Mouse (Mus musculus) thymus, postnatal 36 days (tissue): ENCODE measurements around the gene Fam53b.

ENCODE experiments used
- DNase-seq, 2 experiments: peaks; one replicate each; pipeline ENCODE4 v3.0.0; 2022; ENCODE audit warnings: mixed read lengths in 2 of 2

Fam53b gene

GRCm38 (mm10) chr7:132810879-132811278 lies 2.8 kb downstream of the Fam53b start:
- DNase-seq, result peak; percentile 90 to 91

DNA sequence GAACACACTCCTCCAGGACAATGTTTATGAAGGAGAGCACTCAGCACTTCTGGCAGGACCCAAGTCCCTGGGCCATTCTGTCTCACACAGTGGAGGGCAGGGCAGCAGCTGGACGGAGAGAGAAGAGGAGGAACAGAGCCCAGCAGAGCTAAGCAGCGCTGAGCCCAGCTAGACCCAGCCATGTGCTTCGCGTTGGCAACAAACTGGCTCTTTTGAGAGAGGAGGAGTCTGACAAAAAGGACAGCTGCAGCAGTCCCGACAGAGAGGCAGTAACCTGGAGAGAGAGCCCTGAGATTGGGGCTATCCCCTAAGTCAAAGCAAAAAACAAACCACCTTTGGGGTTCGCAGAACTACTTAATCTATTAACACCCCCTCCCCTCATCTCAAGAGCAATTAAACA lies 3.3 kb downstream of the Fam53b start:
- DNase-seq, result peak; percentile 24 to 40

- DNase-seq, result no peak
These were observed 4.0 kb downstream of the Fam53b start for GRCm38 (mm10) chr7:132809721-132810120.

DNA sequence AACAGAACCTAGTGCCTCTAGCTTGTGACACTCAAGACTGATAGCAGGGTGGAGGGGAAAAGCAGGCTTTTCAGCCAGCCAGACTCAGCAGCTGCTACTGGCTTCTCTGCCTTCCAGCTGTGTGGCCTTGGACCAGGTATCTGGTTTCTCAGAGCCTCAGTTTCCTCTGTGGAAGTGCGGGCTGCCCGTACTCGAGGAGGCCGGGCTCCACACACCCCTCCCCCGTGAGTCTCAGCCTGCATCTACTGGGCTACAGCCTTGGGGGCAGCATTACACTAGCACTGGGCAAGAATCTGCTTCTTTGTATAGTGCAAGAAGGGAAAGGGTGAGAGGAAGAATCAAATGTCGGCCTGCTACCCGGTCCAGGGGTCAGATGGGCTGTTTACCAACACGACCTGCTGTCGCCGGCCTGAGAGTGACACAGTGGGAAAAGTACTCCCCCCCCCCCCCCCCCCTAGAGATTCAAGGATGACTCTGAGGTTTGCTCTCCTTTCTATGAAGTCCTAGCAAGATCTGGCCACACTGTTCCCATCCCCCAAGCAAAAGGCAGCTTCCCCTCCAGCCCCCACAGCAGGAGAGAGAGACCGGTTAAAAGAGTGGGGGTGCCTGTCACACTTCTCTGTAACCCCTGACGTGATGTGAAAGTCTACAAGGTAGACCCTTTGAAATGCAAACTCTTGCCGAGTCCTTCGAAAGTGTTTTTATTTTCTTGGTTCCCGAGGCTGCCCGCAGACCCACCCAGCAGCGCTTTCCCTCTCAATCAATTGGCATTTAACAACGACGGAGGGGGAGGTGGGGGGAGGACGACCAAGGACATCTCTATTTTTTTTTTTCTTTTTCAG lies 4.6 kb downstream of the Fam53b start:
- peak; percentile 43 to 59 for DNase-seq

DNA sequence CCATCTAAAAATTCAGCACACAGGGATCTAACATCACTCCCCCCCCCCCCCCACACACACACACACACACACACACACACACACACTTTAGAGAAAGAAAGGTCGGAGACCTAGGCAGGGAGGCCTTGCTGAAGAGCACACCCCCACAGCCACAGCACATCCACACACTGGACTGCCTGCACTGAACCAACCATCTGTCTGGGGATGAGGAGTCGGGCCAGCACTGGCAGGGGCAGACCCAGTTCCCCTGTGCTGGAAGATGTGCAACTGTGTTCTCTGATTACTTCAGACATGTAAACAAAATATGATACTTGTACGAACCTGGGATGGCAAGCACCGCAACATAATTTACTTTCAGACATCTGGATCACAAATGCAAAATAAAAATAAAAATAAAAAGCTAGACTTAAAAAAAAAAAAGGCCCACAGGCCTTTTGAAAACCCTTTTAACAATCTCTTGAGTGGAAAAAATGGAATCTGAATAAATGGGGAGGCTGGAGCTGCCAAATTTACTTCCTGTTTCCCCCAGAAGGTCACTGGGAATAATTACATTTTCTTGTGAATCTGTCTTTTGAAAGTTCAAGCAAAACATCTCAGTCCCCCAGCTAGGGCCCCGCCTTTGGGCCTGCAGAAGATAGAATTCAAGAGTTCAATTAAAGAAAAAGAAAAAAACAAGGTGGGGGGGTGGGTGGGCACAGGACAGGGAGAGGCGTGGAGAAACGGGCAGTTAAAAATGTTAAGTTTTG lies 5.5 kb downstream of the Fam53b start:
- DNase-seq, result no peak

DNA sequence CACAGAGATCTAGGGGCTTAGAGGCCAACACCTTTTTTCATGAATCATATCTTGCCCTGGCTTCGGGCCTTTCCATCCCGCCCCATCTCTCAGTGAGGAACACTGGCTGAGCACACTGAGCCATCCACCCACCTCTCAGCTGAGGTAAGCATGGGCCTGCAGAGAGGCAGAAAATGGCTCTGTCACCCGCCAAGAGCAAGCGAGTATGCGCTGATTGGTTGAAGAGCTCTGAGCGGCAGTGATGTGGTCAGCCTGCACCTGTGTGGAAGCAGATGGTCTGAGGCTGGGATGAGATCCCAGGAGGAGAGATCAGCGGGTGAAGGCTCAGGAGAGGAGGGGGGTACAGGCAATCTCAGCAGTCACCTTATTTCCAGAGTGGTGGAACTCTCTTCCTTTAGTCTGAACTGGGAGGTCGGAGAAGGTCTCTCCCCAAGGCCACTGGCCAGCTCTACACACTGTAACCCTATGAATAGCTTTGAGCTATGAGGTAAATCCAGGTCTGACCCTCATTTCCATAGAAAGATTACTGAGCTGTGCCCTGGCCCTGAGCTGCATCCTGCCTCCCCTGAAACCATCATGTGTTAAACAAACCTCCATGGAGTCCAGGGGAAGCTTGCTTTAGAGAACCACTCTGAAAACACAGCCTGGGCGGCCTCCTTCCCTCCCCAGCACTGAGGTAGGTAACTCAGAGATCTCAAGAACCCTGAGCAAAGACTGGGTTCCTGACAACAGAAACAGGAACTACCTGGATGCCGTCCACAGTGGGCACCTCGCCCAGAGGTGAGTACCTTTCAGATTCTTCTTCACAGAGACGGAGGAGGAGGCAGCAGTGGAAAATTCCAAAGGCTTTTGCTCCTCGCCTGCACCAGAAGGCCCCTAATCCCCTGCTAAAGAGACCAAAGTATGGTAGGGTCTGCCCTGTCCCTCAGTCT lies 6.5 kb downstream of the Fam53b start:
- DNase-seq, result no peak

GRCm38 (mm10) chr7:132806286-132806685 lies 7.4 kb downstream of the Fam53b start:
- no peak for DNase-seq

DNA sequence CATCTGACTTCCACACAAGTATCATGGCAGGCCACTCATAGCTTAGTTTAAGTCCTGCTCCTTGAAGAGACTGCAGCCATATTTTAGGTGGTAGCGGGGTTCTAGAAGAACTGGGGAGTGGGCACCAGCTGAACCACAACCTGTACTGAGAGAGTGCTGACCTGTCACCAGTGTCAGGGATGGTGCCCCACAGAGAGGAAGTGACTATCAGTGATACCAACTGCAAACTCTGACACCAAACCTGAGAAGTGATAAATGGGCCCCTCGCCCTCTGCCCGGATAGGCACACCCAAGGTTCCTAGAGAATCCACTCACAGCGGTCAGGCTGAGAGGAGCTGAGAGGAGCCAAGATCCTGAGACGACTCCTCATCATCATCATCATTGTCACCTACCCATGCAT lies 8.7 kb downstream of the Fam53b start:
- DNase-seq, result no peak

DNA sequence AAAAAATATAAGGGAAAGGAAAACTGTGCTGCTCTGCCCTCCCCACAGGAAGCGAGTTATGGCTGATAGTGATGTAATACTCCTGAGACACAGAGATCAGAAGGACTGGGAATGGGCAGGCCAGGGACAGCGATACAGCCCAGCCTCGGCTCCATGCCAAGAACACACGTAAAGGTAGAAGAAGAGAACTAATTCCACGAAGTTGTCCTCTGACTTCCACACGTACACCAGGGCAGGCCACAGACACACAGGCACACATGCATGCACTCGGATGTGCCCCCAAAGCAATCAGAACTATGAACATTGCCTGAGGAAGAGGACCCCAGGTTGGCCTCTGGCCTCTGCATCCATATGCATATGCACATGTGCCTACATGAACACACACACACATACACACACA lies 9.2 kb downstream of the Fam53b start:
- no peak for DNase-seq

DNA sequence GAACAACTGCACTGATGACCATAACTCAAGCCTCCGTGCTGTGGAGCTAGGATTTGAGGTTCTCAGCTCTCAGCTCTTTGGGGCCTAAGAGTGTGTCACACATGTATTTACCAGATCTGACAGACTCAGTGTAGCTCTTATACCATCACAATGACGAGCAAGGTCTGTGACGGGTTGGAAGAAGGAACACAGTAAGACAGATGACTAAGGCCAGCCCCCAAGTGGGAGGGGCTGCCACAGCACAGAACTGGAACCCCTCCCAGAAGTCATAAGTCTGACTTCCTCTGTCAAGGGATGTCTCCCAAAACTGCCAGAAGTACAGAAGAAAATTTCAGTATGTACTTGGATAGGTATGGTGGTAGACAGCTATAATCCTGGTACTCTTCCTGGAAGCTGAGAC lies 9.7 kb downstream of the Fam53b start:
- DNase-seq, result peak in 1 of 2 experiments; percentile 39

DNA sequence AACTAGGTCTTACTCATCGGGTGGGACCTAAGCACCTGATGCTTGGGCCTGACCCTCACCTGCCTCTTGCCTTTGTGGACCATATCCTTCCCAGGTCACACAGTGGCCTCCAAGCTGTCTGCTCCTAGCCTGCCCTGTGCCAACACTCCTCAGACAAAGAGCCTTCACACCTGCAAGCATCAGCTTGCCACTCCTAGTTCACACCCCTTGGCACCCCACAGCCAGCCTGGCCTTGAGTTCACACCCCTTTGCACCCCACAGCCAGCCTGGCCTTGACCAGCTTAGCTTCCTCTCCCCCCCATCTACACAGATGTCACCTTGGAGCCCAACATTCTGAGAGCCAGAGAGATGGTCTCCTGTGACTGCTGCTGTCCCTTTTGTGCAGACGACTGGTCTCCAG lies 10.3 kb downstream of the Fam53b start:
- no peak for DNase-seq

GRCm38 (mm10) chr7:132802691-132803090 lies 11.0 kb downstream of the Fam53b start:
- DNase-seq, result no peak

DNA sequence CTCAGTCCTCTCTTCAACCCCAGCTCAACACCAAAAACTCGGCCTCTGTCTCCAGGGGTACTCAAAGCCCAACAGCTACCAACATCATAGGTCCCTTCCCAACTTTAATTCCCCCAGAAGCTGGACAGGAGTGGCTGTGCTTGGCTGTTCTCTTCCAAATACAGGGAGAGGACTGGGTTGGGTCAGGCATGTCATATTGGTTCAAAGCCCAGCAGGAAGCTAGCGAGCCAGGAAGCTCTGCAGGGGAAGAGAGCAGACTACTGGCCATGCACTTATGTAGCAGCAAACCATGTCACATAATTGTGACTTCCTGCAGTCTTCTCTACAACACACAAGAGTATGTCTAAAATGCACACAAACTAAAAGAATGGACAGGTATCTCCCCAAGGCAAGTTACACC lies 11.6 kb downstream of the Fam53b start:
- peak in 1 of 2 experiments; percentile 6 for DNase-seq

GRCm38 (mm10) chr7:132801509-132801908 lies 12.2 kb downstream of the Fam53b start:
- no peak for DNase-seq

- DNase-seq, result no peak
These were observed 12.8 kb downstream of the Fam53b start for GRCm38 (mm10) chr7:132800868-132801267.

- no peak for DNase-seq
These were observed 14.3 kb downstream of the Fam53b start for GRCm38 (mm10) chr7:132799119-132800016.

DNA sequence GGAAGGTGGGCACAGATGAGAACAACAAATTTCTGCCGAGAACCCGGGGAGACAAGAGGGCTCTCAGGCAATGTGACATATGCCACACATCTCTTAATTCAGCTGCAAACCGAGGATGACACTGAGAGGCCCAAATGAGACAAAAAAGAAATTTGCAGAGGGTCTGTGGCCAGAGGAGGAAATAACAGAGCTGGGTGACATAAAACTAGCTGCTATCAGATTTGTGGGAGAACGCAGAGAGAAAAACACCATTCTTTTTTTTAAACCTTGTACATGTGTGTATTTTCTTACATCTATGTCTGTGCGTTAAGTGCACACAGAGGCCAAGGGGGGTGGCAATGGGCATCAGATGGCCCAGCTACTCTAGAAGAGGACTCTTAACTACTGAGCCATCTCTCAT lies 18.5 kb downstream of the Fam53b start:
- DNase-seq, result no peak

- DNase-seq, result no peak
These were observed 20.2 kb downstream of the Fam53b start for GRCm38 (mm10) chr7:132793467-132793866.

DNA sequence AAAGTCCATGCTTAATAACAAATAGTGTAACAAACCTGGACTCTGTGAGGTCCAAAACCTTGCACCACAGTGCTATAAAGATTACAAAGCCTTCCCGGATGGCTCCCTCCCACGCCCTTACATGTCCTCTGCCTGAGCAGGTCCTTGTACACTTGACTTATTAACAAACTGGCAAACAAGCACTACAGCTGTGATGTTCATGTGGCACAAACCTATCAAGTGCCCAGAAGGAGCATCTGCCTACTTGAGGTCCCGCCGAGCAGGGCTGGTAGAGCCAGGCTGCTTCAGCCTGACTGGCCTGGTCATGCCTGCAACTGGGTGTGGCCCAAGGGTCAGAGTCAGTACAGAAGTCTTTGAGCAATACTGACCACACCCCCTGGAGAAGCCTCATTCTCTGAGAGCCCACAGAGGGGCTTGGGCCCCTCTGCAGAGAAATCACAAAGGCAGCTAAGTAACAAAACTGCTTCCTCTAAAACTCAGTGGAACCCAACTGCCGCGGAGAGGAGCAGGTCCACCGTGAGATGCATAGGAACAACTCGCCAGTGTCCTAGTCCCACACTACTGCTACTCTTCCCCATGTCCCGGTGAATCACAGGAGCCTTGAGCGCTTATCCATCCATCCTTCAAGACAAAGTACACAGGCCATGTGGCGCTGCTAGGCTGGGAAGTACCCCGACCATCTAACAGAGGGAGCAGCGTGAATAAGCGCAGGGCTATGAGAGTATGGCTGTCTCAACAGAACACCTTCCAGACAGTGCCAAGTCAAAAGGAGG lies 23.1 kb downstream of the Fam53b start:
- DNase-seq, result no peak

GRCm38 (mm10) chr7:132788826-132789225 lies 24.9 kb downstream of the Fam53b start:
- no peak for DNase-seq
